Comparison of ENCODE assay signal across 8 mouse cellular contexts in the genomic region with DNA sequence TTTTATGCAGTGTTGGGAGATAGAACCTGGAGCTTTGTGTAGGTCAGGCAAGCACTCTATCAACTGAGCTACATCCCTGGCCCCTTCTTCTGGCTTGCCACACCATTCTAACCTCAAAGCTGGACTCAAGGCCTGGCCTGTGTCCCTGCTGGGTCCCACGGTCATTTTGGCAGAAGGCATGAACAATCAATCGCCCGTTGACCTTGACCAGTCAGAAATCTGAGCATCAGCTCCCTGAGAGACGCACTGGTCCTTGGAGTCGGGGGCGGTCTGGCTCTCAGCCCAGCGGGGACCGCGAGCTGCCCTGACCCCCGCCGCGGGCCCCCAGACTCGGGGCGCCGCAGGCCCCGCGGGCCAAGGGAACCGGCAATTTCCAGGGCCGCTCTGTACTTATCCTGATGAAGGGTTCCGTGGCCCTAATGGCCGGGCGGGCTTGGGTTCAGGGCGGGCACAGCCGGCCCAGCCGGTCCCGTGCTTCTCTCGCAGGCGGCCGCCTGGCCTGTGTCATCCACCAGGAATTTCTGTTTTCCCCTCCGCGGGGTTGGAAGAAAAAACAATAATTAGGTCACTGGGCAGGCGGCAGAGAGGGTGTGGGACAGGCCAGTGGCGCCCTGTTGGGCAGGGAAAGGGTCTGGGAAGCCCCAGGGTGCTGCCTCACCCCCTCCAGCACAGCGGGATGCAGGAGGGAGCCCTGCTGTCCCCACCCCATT.
DNase-seq lines count a peak whose midpoint lies in the region; ATAC-seq and TF ChIP-seq lines count a peak whose summit lies in the region.

No protein-coding gene starts in this region.

- peak; percentile 70 for ATAC-seq in heart, postnatal 0 days (ENCODE audit: insufficient read depth, low read depth)
- no peak for ATAC-seq in midbrain, embryonic 12.5 days (ENCODE audit: low FRiP score, low read depth)

- peak overlapping the region; percentile 55 for H3K4me2 ChIP-seq in heart, postnatal 0 days (ENCODE audit: low read depth, low read length)
- peak overlapping the region; percentile 55 for H3K4me2 ChIP-seq in midbrain, embryonic 12.5 days (replicated peaks)

- peak overlapping the region; percentile 49 for H3K9ac ChIP-seq in heart, postnatal 0 days (replicated peaks; ENCODE audit: low read depth, low read length)
- peak overlapping the region; percentile 49; the same call in 1 of the 2 replicates for H3K9ac ChIP-seq in midbrain, embryonic 12.5 days (replicated peaks)

- WGBS in heart, postnatal 0 days, result 5% methylated on average over 34 of the region's 34 CpGs
- WGBS in midbrain, embryonic 12.5 days, result 5% methylated on average over 34 of the region's 34 CpGs

- peak; percentile 52; the same call in 1 of the 2 replicates for TF ChIP-seq EP300 in heart, postnatal 0 days (IDR thresholded peaks at IDR 0.05; ENCODE audit: low read depth)

- no peaks in the 10 kb centered on the region for H3K27me3 ChIP-seq in heart, postnatal 0 days (ENCODE audit: control insufficient read depth, insufficient read depth, low read length)
- peaks cover 39% of the 10 kb centered on the region for H3K27me3 ChIP-seq in midbrain, embryonic 12.5 days

- no peak for TF ChIP-seq CTCF in layer of hippocampus, adult 2 months (conservative IDR thresholded peaks at IDR 0.05)
- TF ChIP-seq CTCF in heart, postnatal 0 days (IDR thresholded peaks at IDR 0.05; ENCODE audit: low read depth), result no peak

- H3K9me3 ChIP-seq in heart, postnatal 0 days (replicated peaks; ENCODE audit: control insufficient read depth, low read length), result no peaks in the 10 kb centered on the region
- H3K9me3 ChIP-seq in midbrain, embryonic 12.5 days, result no peaks in the 10 kb centered on the region

- peak overlapping the region; percentile 29; the same call in 1 of the 2 replicates for H3K4me3 ChIP-seq in layer of hippocampus, adult 2 months
- peak overlapping the region; percentile 14 for H3K4me3 ChIP-seq in heart, postnatal 0 days (ENCODE audit: low read depth, low read length)
- peak overlapping the region; percentile 30 for H3K4me3 ChIP-seq in midbrain, embryonic 12.5 days

- H3K27ac ChIP-seq in layer of hippocampus, adult 2 months, result peak overlapping the region; percentile 33; the same call in 1 of the 2 replicates
- H3K27ac ChIP-seq in heart, postnatal 0 days (ENCODE audit: low read depth), result peak overlapping the region; percentile 85
- H3K27ac ChIP-seq in midbrain, embryonic 12.5 days (replicated peaks), result no peak overlapping the region

- no peak for DNase-seq in layer of hippocampus, adult 2 months (ENCODE audit: low spot score in 2 of 2)
- DNase-seq in layer of hippocampus, postnatal 25 days (ENCODE audit: extremely low spot score in 1 of 2, low spot score in 1 of 2), result no peak
- peak; percentile 84 for DNase-seq in fibroblast of lung, adult 2 months (ENCODE audit: low read depth)
- DNase-seq in heart, postnatal 0 days (ENCODE audit: low spot score), result peak; percentile 81
- peak; percentile 57 to 77 for DNase-seq in kidney, postnatal 25 days
- peak; percentile 60 for DNase-seq in urinary bladder, postnatal 25 days (ENCODE audit: low spot score)
- no peak for DNase-seq in natural killer cell, adult 2 months (ENCODE audit: low spot score in 2 of 2)

- H3K36me3 ChIP-seq in heart, postnatal 0 days (replicated peaks; ENCODE audit: control insufficient read depth, insufficient read depth, low read length), result no peaks in the 10 kb centered on the region
- no peaks in the 10 kb centered on the region for H3K36me3 ChIP-seq in midbrain, embryonic 12.5 days

- H3K4me1 ChIP-seq in heart, postnatal 0 days (ENCODE audit: control insufficient read depth, insufficient read depth), result peaks cover 28% of the 10 kb centered on the region
- peaks cover 11% of the 10 kb centered on the region for H3K4me1 ChIP-seq in midbrain, embryonic 12.5 days

Comparison
In these comparisons a context has a peak if more than half of its experiments do, and no peak if none do; other contexts are left out.
1. DNase-seq: peak in fibroblast of lung, adult 2 months (single experiment), heart, postnatal 0 days (single experiment), kidney, postnatal 25 days (2 of 2) and urinary bladder, postnatal 25 days (single experiment); none in layer of hippocampus, adult 2 months (0 of 2), layer of hippocampus, postnatal 25 days (0 of 2) and natural killer cell, adult 2 months (0 of 2).
2. Peak in every context shown above with its lines, with median percentiles within 50 percentile points of each other: H3K4me3 ChIP-seq.